Mouse (Mus musculus) heart, adult 2 months (tissue): ENCODE results near the gene Exoc4.

Experiments
- CTCF ChIP-seq: fragments of 200-600 bp; IDR thresholded peaks from 2 replicates; pipeline ENCODE4 v1.8.1; 2022; ENCODE audit warnings: antibody characterized with exemption, mild to moderate bottlenecking, moderate library complexity
- POLR2A ChIP-seq: fragments of 200-500 bp; IDR thresholded peaks from 2 replicates; pipeline ENCODE4 v1.6.1; 2011; ENCODE audit warnings: mild to moderate bottlenecking, low read depth, low read length, control low read depth; ENCODE audit not compliant: insufficient read depth

DNA sequence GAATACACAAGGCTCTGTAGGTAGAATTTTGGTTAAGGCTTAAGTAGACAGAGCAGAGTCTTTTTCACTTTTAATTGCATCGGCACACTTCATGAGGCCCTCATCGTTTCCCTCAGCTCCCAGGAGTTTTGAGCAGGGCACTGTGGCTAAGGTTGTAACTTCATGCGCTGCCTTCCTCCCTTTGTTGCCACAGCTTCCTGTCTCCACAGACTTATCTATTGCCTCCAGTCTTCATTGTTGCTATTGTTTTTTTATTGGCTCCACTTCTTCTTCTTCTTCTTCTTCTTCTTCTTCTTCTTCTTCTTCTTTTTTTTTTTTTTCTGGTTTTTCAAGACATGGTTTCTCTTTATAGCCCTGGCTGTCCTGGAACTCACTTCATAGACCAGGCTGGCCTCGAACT is 327.1 kb downstream of the Exoc4 start:
- TF ChIP-seq CTCF (no peak), POLR2A (no peak)
